Mouse (Mus musculus) cerebellum, adult 2 months (tissue): ENCODE results near the gene Zzz3.

ENCODE experiments used
- CTCF ChIP-seq: fragments of 200-500 bp; IDR thresholded peaks from 2 replicates; pipeline ENCODE4 v1.5.1; 2011; ENCODE audit warnings: low read depth, mild to moderate bottlenecking, control low read depth, low read length, moderate library complexity, borderline replicate concordance; ENCODE audit not compliant: insufficient read depth
- POLR2A ChIP-seq: fragments of 200-500 bp; IDR thresholded peaks from 2 replicates; pipeline ENCODE4 v1.6.1; 2011; ENCODE audit warnings: low read length, control low read depth, borderline replicate concordance; ENCODE audit not compliant: insufficient read depth

DNA sequence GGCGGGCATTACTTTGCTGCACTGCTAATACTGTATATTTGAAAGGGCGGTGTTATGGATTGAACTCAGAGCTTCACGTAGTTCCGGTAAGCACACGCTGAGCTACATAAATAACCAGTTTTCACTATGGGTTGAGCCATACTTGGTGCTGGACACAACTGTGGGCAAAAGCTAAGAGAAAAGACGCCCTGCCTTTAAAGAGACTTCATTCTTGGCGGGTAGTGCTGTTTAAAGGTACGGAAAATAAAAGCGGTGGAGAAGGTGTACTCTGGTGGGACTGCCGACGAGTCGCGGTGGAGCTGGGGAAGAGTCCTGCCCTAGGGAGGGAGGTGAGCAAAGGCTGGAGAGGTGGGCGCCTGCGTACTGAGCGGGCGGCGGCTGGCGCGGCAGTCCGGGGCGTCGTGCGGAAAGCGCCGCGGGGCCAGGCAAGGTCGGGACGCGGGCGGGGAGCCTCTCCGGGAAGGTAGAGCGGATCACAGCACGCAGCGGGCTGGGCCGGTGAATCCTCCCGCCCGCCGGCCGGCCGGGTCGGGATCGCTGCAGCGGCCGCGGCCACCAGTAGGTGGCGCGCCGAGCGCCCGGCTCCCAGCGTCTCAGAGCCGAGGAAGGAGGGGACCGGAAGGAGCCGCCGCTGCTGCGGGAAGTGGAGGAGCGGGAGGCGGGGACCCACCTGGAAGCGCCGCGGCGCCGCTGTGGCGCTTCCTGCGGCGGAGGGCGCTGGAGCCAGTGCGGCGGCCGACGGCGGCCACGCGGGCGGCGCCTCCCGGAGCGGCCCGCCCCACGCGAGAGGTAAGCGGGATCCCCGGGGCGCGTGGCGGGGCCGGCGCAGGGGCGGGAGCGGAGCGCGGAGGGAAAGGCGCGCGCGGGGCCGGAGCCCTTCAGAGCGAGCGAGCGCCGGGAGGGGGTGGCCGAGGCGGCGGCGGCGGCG is at the start of gene Zzz3:
- TF ChIP-seq POLR2A (0 out of 2 replicates have a peak, but pooled peaks have one; percentile 40), CTCF (peak; percentile 64)
